Comparison of ENCODE assay signal across 8 mouse cellular contexts in genomic region chr4:98436664-98437363, GRCm38 (mm10). TPM values are rescaled to one million over a fixed set of nuclear protein-coding genes. Genes with fewer than 3 reads are reported as not detected.
DNase-seq lines count a peak whose midpoint lies in the region; ATAC-seq lines count a peak whose summit lies in the region.

No protein-coding gene starts in this region.

- H3K4me1 ChIP-seq in midbrain, embryonic 13.5 days (replicated peaks) = no peaks in the 10 kb centered on the region

- no peaks in the 10 kb centered on the region for H3K27me3 ChIP-seq in midbrain, embryonic 13.5 days

- DNase-seq in frontal cortex, postnatal 36 days (ENCODE audit: low spot score in 2 of 2) = no peak
- peak; percentile 24 for DNase-seq in adrenal gland, postnatal 25 days
- peak; percentile 23 for DNase-seq in kidney, postnatal 10 days
- peak; percentile 81 to 85 for DNase-seq in natural killer cell, adult 2 months (ENCODE audit: low spot score in 2 of 2)
- no peak for DNase-seq in embryo, embryonic 9.5 days (ENCODE audit: extremely low spot score)
- no peak for DNase-seq in left cerebral cortex, adult 18-20 months (ENCODE audit: low spot score in 2 of 2)

- H3K4me3 ChIP-seq in midbrain, embryonic 13.5 days (replicated peaks) = no peak overlapping the region

- no peaks in the 10 kb centered on the region for H3K36me3 ChIP-seq in midbrain, embryonic 13.5 days

- H3K4me2 ChIP-seq in midbrain, embryonic 13.5 days (replicated peaks) = no peak overlapping the region

- WGBS in midbrain, embryonic 13.5 days = 73% methylated on average over 12 of the region's 12 CpGs

- no peaks in the 10 kb centered on the region for H3K9me3 ChIP-seq in midbrain, embryonic 13.5 days

- H3K27ac ChIP-seq in midbrain, embryonic 13.5 days = no peak overlapping the region

- ATAC-seq in frontal cortex, adult (ENCODE audit: low TSS enrichment) = peak; percentile 88
- ATAC-seq in midbrain, embryonic 13.5 days = no peak

- H3K9ac ChIP-seq in midbrain, embryonic 13.5 days (replicated peaks) = no peak overlapping the region

RNA-seq across cellular contexts. Expression of gene Patj, which starts 41.2 kb away (rescaled TPM):
- 4.0 and 4.3 TPM in 2 replicates for total RNA-seq in adrenal gland, postnatal 25 days (2021)
- 10 to 100 TPM; 11.8 to 14.7 TPM for total RNA-seq in left cerebral cortex, adult 18-20 months (2021)
- 6.0 and 7.5 TPM in 2 replicates for polyA plus RNA-seq in midbrain, embryonic 13.5 days (2015; fragmentation: Nextera tagmentation; extraction: Ambion mirVana)

RNA-seq across cellular contexts. Expression of gene Tm2d1, which starts 53.7 kb away (rescaled TPM):
- total RNA-seq in adrenal gland, postnatal 25 days (2021) = 38.9 and 42.8 TPM in 2 replicates
- total RNA-seq in left cerebral cortex, adult 18-20 months (2021) = 10 to 100 TPM; 45.7 to 46.2 TPM
- 120 and 134 TPM in 2 replicates for polyA plus RNA-seq in midbrain, embryonic 13.5 days (2015; fragmentation: Nextera tagmentation; extraction: Ambion mirVana)

Comparison
In these comparisons a context has a peak if more than half of its experiments do, and no peak if none do; other contexts are left out.
1. DNase-seq: peak in adrenal gland, postnatal 25 days (single experiment), kidney, postnatal 10 days (single experiment) and natural killer cell, adult 2 months (2 of 2); none in frontal cortex, postnatal 36 days (0 of 2), embryo, embryonic 9.5 days (single experiment) and left cerebral cortex, adult 18-20 months (0 of 2).